Mouse (Mus musculus) hindlimb bud, embryonic 11.5 days (tissue): ENCODE results near the gene Pecam1.
"Not testable (repeated sequence)": the region's sequence is repeated elsewhere in the genome, so short reads cannot be mapped to it uniquely, and the experiment has no call there.

Experiments used
- DNase-seq: peaks from one replicate; pipeline ENCODE4 v3.0.0-alpha.2; 2012; ENCODE audit warnings: low read depth, low spot score; ENCODE audit errors: extremely low spot score

The Pecam1 gene

GRCm38 (mm10) chr11:106750121-106750751 lies at the start of gene Pecam1:
Gene Pecam1 (minus strand): TSS chr11:106750628.
- DNase-seq: no peak

GRCm38 (mm10) chr11:106795679-106796078 lies 45.3 kb upstream of the Pecam1 start:
- no peak for DNase-seq

GRCm38 (mm10) chr11:106793846-106794245 lies 43.4 kb upstream of the Pecam1 start:
- no peak for DNase-seq

- no peak for DNase-seq
Measured at GRCm38 (mm10) chr11:106789649-106790048, 39.2 kb upstream of the Pecam1 start.

- peak; percentile 88 for DNase-seq
Measured at GRCm38 (mm10) chr11:106788775-106789459, 38.5 kb upstream of the Pecam1 start, which contains the start of the genes Ddx5 and Cep95. Gene Ddx5 (minus strand): TSS chr11:106789185. Gene Cep95 (plus strand): TSS chr11:106789252.

- no peak for DNase-seq
Measured at GRCm38 (mm10) chr11:106788026-106788774, 37.8 kb upstream of the Pecam1 start.

- DNase-seq: no peak
Measured at GRCm38 (mm10) chr11:106787131-106788025, 37.0 kb upstream of the Pecam1 start.

- no peak for DNase-seq
Measured at GRCm38 (mm10) chr11:106785043-106785442, 34.6 kb upstream of the Pecam1 start.

- no peak for DNase-seq
Measured at GRCm38 (mm10) chr11:106784476-106784875, 34.0 kb upstream of the Pecam1 start.

- DNase-seq: no peak
Measured at GRCm38 (mm10) chr11:106782841-106783764, 32.7 kb upstream of the Pecam1 start.

- not testable (repeated sequence) for DNase-seq
Measured at GRCm38 (mm10) chr11:106782271-106782670, 31.8 kb upstream of the Pecam1 start.

- DNase-seq: no peak
Measured at GRCm38 (mm10) chr11:106780590-106781220, 30.3 kb upstream of the Pecam1 start.

GRCm38 (mm10) chr11:106780089-106780425 lies 29.6 kb upstream of the Pecam1 start:
- DNase-seq: no peak

GRCm38 (mm10) chr11:106779388-106780088 lies 29.1 kb upstream of the Pecam1 start, which contains the start of gene Polg2:
Gene Polg2 (minus strand): TSS chr11:106779537.
- peak; percentile 86 for DNase-seq

GRCm38 (mm10) chr11:106778589-106779387 lies 28.4 kb upstream of the Pecam1 start:
- no peak for DNase-seq

GRCm38 (mm10) chr11:106778132-106778531 lies 27.7 kb upstream of the Pecam1 start:
- DNase-seq: no peak

- no peak for DNase-seq
Measured at GRCm38 (mm10) chr11:106777395-106777794, 27.0 kb upstream of the Pecam1 start.

- no peak for DNase-seq
Measured at GRCm38 (mm10) chr11:106776960-106777359, 26.5 kb upstream of the Pecam1 start.
